Mouse (Mus musculus) MEL (cell line): ENCODE data around the gene Fanca. TPM values are rescaled to one million over a fixed set of nuclear protein-coding genes. Genes with fewer than 3 reads are reported as not detected.

ENCODE experiments used
- DNase-seq: peaks from one replicate; pipeline ENCODE4 v3.0.0; 2011; ENCODE audit warnings: low read depth, low spot score
- H3K27ac ChIP-seq: 2 replicates; pipeline ENCODE4 v1.5.1; 2012; ENCODE audit warnings: low read depth, mild to moderate bottlenecking, control low read depth, low read length, moderate library complexity; ENCODE audit not compliant: control insufficient read depth
- H3K27me3 ChIP-seq, 2 experiments: fragments of 150-350 bp in 1 of 2; sonication (generic) in 1 of 2; 2 replicates each; pipeline ENCODE4 v1.6.1; 2012; ENCODE audit warnings: low read length in 2 of 2, mild to moderate bottlenecking in 2 of 2, improper control_type of control experiment in 1 of 2, moderate library complexity in 1 of 2; ENCODE audit not compliant: insufficient read depth in 2 of 2, control insufficient read depth in 1 of 2
- H3K36me3 ChIP-seq, 2 experiments: 2 replicates each; pipeline ENCODE4 v1.6.1; 2012 to 2014; ENCODE audit warnings: low read length in 2 of 2, improper control_type of control experiment in 1 of 2, inconsistent platforms in 1 of 2, mild to moderate bottlenecking in 1 of 2; ENCODE audit not compliant: insufficient read depth in 2 of 2, control insufficient read depth in 1 of 2
- H3K4me1 ChIP-seq, 2 experiments: fragments of 150-350 bp in 1 of 2; sonication (generic) in 1 of 2; 2 replicates each; pipeline ENCODE4 v1.6.1; 2012; ENCODE audit warnings: low read length in 2 of 2, improper control_type of control experiment in 1 of 2, mild to moderate bottlenecking in 1 of 2; ENCODE audit not compliant: insufficient read depth in 2 of 2, control insufficient read depth in 1 of 2
- H3K4me3 ChIP-seq, 2 experiments: fragments of 150-350 bp in 1 of 2; sonication (generic) in 1 of 2; 2 replicates each; pipeline ENCODE4 v1.5.1; 2012; ENCODE audit warnings: low read depth in 2 of 2, low read length in 2 of 2, mild to moderate bottlenecking in 2 of 2, moderate library complexity in 2 of 2, control low read depth in 1 of 2, improper control_type of control experiment in 1 of 2; ENCODE audit not compliant: control insufficient read depth in 1 of 2, insufficient read depth in 1 of 2
- H3K79me2 ChIP-seq: 2 replicates; pipeline ENCODE4 v1.6.1; 2012; ENCODE audit warnings: mild to moderate bottlenecking, low read length, moderate library complexity; ENCODE audit not compliant: control insufficient read depth, poor library complexity, insufficient read depth
- H3K9ac ChIP-seq: 2 replicates; pipeline ENCODE4 v1.6.1; 2012; ENCODE audit warnings: low read depth, mild to moderate bottlenecking, control low read depth, low read length, moderate library complexity; ENCODE audit not compliant: control insufficient read depth, poor library complexity, severe bottlenecking
- H3K9me3 ChIP-seq: fragments of 150-350 bp; sonication (generic); replicated peaks from 2 replicates; pipeline ENCODE4 v1.6.1; 2012; ENCODE audit warnings: mild to moderate bottlenecking, low read length, improper control_type of control experiment, moderate library complexity; ENCODE audit not compliant: insufficient read depth
- BHLHE40 ChIP-seq: IDR thresholded peaks from 2 replicates; pipeline ENCODE4 v1.6.1; 2012; ENCODE audit warnings: low read depth, mild to moderate bottlenecking, inconsistent platforms, low read length, improper control_type of control experiment, borderline replicate concordance
- CHD2 ChIP-seq: IDR thresholded peaks from 2 replicates; pipeline ENCODE4 v1.6.1; 2011; ENCODE audit warnings: low read length, improper control_type of control experiment
- ELF1 ChIP-seq: IDR thresholded peaks from 2 replicates; pipeline ENCODE4 v1.6.1; 2014; ENCODE audit warnings: low read depth, mild to moderate bottlenecking, inconsistent platforms, low read length, improper control_type of control experiment, moderate library complexity
- EP300 ChIP-seq, 2 experiments: IDR thresholded peaks; 2 replicates each; pipeline ENCODE4 v1.6.1; 2011; ENCODE audit warnings: improper control_type of control experiment in 2 of 2, low read length in 2 of 2, low read depth in 1 of 2, mild to moderate bottlenecking in 1 of 2
- JUND ChIP-seq: IDR thresholded peaks from 2 replicates; pipeline ENCODE4 v1.6.1; 2011; ENCODE audit warnings: low read depth, mild to moderate bottlenecking, improper control_type of control experiment, low read length
- MAX ChIP-seq: IDR thresholded peaks from 2 replicates; pipeline ENCODE4 v1.6.1; 2011; ENCODE audit warnings: low read length, improper control_type of control experiment
- MAZ ChIP-seq: IDR thresholded peaks from 2 replicates; pipeline ENCODE4 v1.6.1; 2012; ENCODE audit warnings: low read depth, mild to moderate bottlenecking, inconsistent platforms, low read length, improper control_type of control experiment
- MEF2A ChIP-seq: IDR thresholded peaks from 2 replicates; pipeline ENCODE4 v1.6.1; 2014; ENCODE audit warnings: low read depth, mild to moderate bottlenecking, inconsistent platforms, low read length, improper control_type of control experiment; ENCODE audit not compliant: poor library complexity, insufficient replicate concordance, severe bottlenecking; ENCODE audit errors: extremely low read depth
- MXI1 ChIP-seq: IDR thresholded peaks from 2 replicates; pipeline ENCODE4 v1.6.1; 2011; ENCODE audit warnings: mild to moderate bottlenecking, low read depth, low read length, improper control_type of control experiment
- NELFE ChIP-seq: IDR thresholded peaks from 2 replicates; pipeline ENCODE4 v1.6.1; 2011; ENCODE audit warnings: low read depth, low read length, improper control_type of control experiment
- SIN3A ChIP-seq: IDR thresholded peaks from 2 replicates; pipeline ENCODE4 v1.6.1; 2012; ENCODE audit warnings: low read length, improper control_type of control experiment, inconsistent platforms
- SMC3 ChIP-seq: IDR thresholded peaks from 2 replicates; pipeline ENCODE4 v1.6.1; 2011; ENCODE audit warnings: low read depth, low read length, improper control_type of control experiment
- TCF12 ChIP-seq: IDR thresholded peaks from 2 replicates; pipeline ENCODE4 v1.6.1; 2014; ENCODE audit warnings: low read depth, mild to moderate bottlenecking, inconsistent platforms, low read length, improper control_type of control experiment, moderate library complexity
- USF2 ChIP-seq, 2 experiments: IDR thresholded peaks; 2 replicates each; pipeline ENCODE4 v1.6.1; 2011 to 2012; ENCODE audit warnings: improper control_type of control experiment in 2 of 2, low read length in 2 of 2, borderline replicate concordance in 1 of 2, inconsistent platforms in 1 of 2, low read depth in 1 of 2, mild to moderate bottlenecking in 1 of 2; ENCODE audit not compliant: insufficient read depth in 1 of 2
- ZNF384 ChIP-seq: IDR thresholded peaks from 2 replicates; pipeline ENCODE4 v1.6.1; 2012; ENCODE audit warnings: low read depth, mild to moderate bottlenecking, inconsistent platforms, low read length, improper control_type of control experiment
- polyA plus RNA-seq, 2 experiments: library from polyadenylated mRNA; stranded (reverse) in 1 of 2; unstranded in 1 of 2; fragments of >175 nt in 1 of 2; fragments of >200 nt in 1 of 2; gene quantifications; 2 replicates each; pipeline versions ENCODE4 v1.2.1 to v1.2.4; 2012; ENCODE audit warnings: low replicate concordance in 2 of 2, low read depth in 1 of 2; ENCODE audit not compliant: insufficient read length in 2 of 2, insufficient read depth in 1 of 2, missing spikeins in 1 of 2
- total RNA-seq: library from RNA; depleted of rRNA; stranded (reverse); fragments of 300-350 nt; gene quantifications from 2 replicates; pipeline ENCODE4 v1.2.3, GENCODE M21; 2012

Fanca gene
- total and polyA plus RNA-seq, 3 experiments: 32.2 to 75.9 TPM; not detected in 1

DNA sequence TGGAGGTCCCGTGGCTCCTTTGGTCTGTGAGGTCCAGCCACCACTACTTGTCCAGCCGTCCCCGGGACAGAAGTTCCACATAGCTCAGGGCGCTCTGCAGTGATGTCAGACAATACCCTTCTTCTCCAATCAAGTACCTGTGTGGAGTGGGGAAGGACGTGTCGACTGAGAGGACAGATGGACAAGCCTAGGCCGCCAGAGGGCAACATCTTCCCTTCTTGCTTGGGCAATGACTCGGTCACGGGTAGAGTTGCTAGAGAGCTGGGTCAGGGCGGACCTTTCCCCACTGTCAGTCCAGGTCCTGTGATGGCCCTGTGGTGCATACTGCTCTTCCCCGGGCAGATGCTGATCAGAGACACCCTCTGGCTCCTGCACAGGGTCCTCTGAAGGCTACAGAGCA is 75.3 kb downstream of the Fanca start:
- Histone ChIP-seq H3K79me2 (no peaks in the 10 kb centered on the region), H3K27me3 (no peaks in the 10 kb centered on the region), H3K4me1 (no peaks in the 10 kb centered on the region), H3K27ac (no peak overlapping the region), H3K9ac (no peak overlapping the region), H3K4me3 (no peak overlapping the region), H3K36me3 (no peaks in the 10 kb centered on the region), H3K9me3 (no peaks in the 10 kb centered on the region)
- DNase-seq: no peak
- TF ChIP-seq CHD2 (no peak), MEF2A (no peak), MAX (no peak), ZNF384 (no peak), EP300 (IDR thresholded peaks at IDR 0.05; ENCODE audit: low read depth in 1 of 2, low read length in 2 of 2) (no peak), MAZ (no peak), TCF12 (no peak), JUND (no peak), SMC3 (no peak)

GRCm38 (mm10) chr8:123242107-123242923 is 76.1 kb downstream of the Fanca start:
- Histone ChIP-seq H3K36me3 (no peaks in the 10 kb centered on the region), H3K9ac (no peak overlapping the region), H3K79me2 (no peaks in the 10 kb centered on the region), H3K4me1 (no peaks in the 10 kb centered on the region), H3K27ac (no peak overlapping the region), H3K27me3 (no peaks in the 10 kb centered on the region; a peak in 1 of 4 replicates), H3K4me3 (no peak overlapping the region), H3K9me3 (no peaks in the 10 kb centered on the region)
- no peak for DNase-seq
- TF ChIP-seq BHLHE40 (no peak), MAX (no peak), USF2 (IDR thresholded peaks at IDR 0.05; ENCODE audit: borderline replicate concordance in 1 of 2, insufficient read depth in 1 of 2, low read depth in 1 of 2, low read length in 2 of 2) (no peak), NELFE (no peak), JUND (no peak), MXI1 (no peak), ELF1 (no peak), SIN3A (no peak), SMC3 (no peak)
